In genomic region chr3:98225746-98226145, GRCm38 (mm10) we compare ENCODE assay signal across 29 mouse cellular contexts. TPM values are rescaled to one million over a fixed set of nuclear protein-coding genes. Genes with fewer than 3 reads are reported as not detected.
DNase-seq lines count a peak whose midpoint lies in the region; ATAC-seq and TF ChIP-seq lines count a peak whose summit lies in the region.
"Had no signal": no experiment of that assay in that cellular context is flagged by ENCODE, and none has a peak within 500 bp of the region (broad histone marks: within the 10 kb centered on the region; RNA-seq: fewer than 3 reads in every experiment).

No protein-coding gene starts in this region.

- H3K79me2 ChIP-seq in heart, adult 2 months (replicated peaks; ENCODE audit: control insufficient read depth, insufficient read depth, low read length), result no peaks in the 10 kb centered on the region

- H3K9me3 ChIP-seq in heart, embryonic 12.5 days (replicated peaks), result no peaks in the 10 kb centered on the region
- no peaks in the 10 kb centered on the region for H3K9me3 ChIP-seq in intestine, embryonic 14.5 days (ENCODE audit: control insufficient read depth, low read length)
- H3K9me3 ChIP-seq in intestine, postnatal 0 days (ENCODE audit: control insufficient read depth), result no peaks in the 10 kb centered on the region
- H3K9me3 ChIP-seq in lung, embryonic 14.5 days (ENCODE audit: low read depth, low read length), result no peaks in the 10 kb centered on the region
- H3K9me3 ChIP-seq: embryonic facial prominence, embryonic 13.5 days; hindbrain, embryonic 12.5 days; limb, embryonic 15.5 days; liver, embryonic 15.5 days; neural tube, embryonic 13.5 days had no signal

- intact Hi-C loops in heart, adult 2 months (cut with DNase I), result loop anchor here (5.0 to 10.0 kb wide), 2 partner anchors 48 to 181 kb away; no protein-coding TSS in a partner anchor

- TF ChIP-seq POLR2A in heart, adult 2 months (IDR thresholded peaks at IDR 0.05; ENCODE audit: insufficient read depth, low read depth, low read length), result no peak

- no peak overlapping the region for H3K9ac ChIP-seq in heart, embryonic 12.5 days
- H3K9ac ChIP-seq in heart, adult 2 months (ENCODE audit: low read depth, low read length), result no peak overlapping the region
- no peak overlapping the region for H3K9ac ChIP-seq in intestine, embryonic 14.5 days (ENCODE audit: low read length)
- no peak overlapping the region for H3K9ac ChIP-seq in intestine, postnatal 0 days (ENCODE audit: low read depth, low read length)
- H3K9ac ChIP-seq in lung, embryonic 14.5 days, result no peak overlapping the region
- H3K9ac ChIP-seq: embryonic facial prominence, embryonic 13.5 days; hindbrain, embryonic 12.5 days; limb, embryonic 15.5 days; liver, embryonic 15.5 days; neural tube, embryonic 13.5 days had no signal

- peak overlapping the region; percentile 52 for H3K27ac ChIP-seq in heart, embryonic 12.5 days (ENCODE audit: poor library complexity, severe bottlenecking)
- H3K27ac ChIP-seq in heart, adult 2 months, result no peak overlapping the region
- H3K27ac ChIP-seq in intestine, embryonic 14.5 days (ENCODE audit: low read depth), result peak overlapping the region; percentile 77; the same call in 1 of the 2 replicates
- H3K27ac ChIP-seq in intestine, postnatal 0 days (ENCODE audit: low read depth, low read length), result no peak overlapping the region
- H3K27ac ChIP-seq in lung, embryonic 14.5 days (ENCODE audit: low read depth), result 0 out of 2 replicates have a peak overlapping the region, but pooled peaks have one; percentile 0
- H3K27ac ChIP-seq: embryonic facial prominence, embryonic 13.5 days; hindbrain, embryonic 12.5 days; limb, embryonic 15.5 days; liver, embryonic 15.5 days; neural tube, embryonic 13.5 days had no signal

- DNase-seq in heart, adult 2 months, result no peak
- no peak for DNase-seq in intestine, embryonic 14.5 days (ENCODE audit: low spot score)
- no peak for DNase-seq in lung, embryonic 14.5 days
- DNase-seq in lung, postnatal 36 days, result no peak
- DNase-seq in adrenal gland, postnatal 14 days, result no peak
- DNase-seq: adrenal gland, postnatal 25 days; cerebellum, adult 11 months; cerebellum, postnatal 10 days; gastrocnemius, postnatal 36 days; midbrain, embryonic 14.5 days; right cerebral cortex, adult 18-20 months; thymus, adult 18-20 months; thymus, postnatal 4 days had no signal

- no peak overlapping the region for H3K4me3 ChIP-seq in heart, embryonic 12.5 days
- H3K4me3 ChIP-seq in heart, adult 2 months, result no peak overlapping the region
- no peak overlapping the region for H3K4me3 ChIP-seq in intestine, embryonic 14.5 days (ENCODE audit: low read depth, low read length)
- no peak overlapping the region for H3K4me3 ChIP-seq in intestine, postnatal 0 days (ENCODE audit: low read depth, low read length)
- H3K4me3 ChIP-seq in lung, embryonic 14.5 days (ENCODE audit: low read depth, low read length), result no peak overlapping the region
- H3K4me3 ChIP-seq: embryonic facial prominence, embryonic 13.5 days; hindbrain, embryonic 12.5 days; limb, embryonic 15.5 days; liver, embryonic 15.5 days; neural tube, embryonic 13.5 days had no signal

- H3K36me3 ChIP-seq in heart, embryonic 12.5 days, result no peaks in the 10 kb centered on the region
- no peaks in the 10 kb centered on the region for H3K36me3 ChIP-seq in heart, adult 2 months (ENCODE audit: control insufficient read depth, insufficient read depth, low read length)
- H3K36me3 ChIP-seq in intestine, embryonic 14.5 days (ENCODE audit: control insufficient read depth, insufficient read depth, low read length), result no peaks in the 10 kb centered on the region
- H3K36me3 ChIP-seq in intestine, postnatal 0 days (ENCODE audit: control insufficient read depth, insufficient read depth), result no peaks in the 10 kb centered on the region
- H3K36me3 ChIP-seq in lung, embryonic 14.5 days (ENCODE audit: insufficient read depth), result no peaks in the 10 kb centered on the region
- H3K36me3 ChIP-seq: embryonic facial prominence, embryonic 13.5 days; hindbrain, embryonic 12.5 days; limb, embryonic 15.5 days; liver, embryonic 15.5 days; neural tube, embryonic 13.5 days had no signal

- 0 out of 2 replicates have a peak, but pooled peaks cover 14% of the 10 kb centered on the region for H3K27me3 ChIP-seq in heart, embryonic 12.5 days (replicated peaks)
- H3K27me3 ChIP-seq in heart, adult 2 months (ENCODE audit: control insufficient read depth, insufficient read depth, low read length), result no peaks in the 10 kb centered on the region
- H3K27me3 ChIP-seq in intestine, embryonic 14.5 days (replicated peaks; ENCODE audit: control insufficient read depth, insufficient read depth, low read length), result no peaks in the 10 kb centered on the region; the same call in 1 of the 2 replicates
- no peaks in the 10 kb centered on the region for H3K27me3 ChIP-seq in intestine, postnatal 0 days (replicated peaks; ENCODE audit: control insufficient read depth, insufficient read depth, low read length)
- H3K27me3 ChIP-seq in lung, embryonic 14.5 days (ENCODE audit: insufficient read depth, low read length), result no peaks in the 10 kb centered on the region
- H3K27me3 ChIP-seq: embryonic facial prominence, embryonic 13.5 days; limb, embryonic 15.5 days; liver, embryonic 15.5 days; neural tube, embryonic 13.5 days had no signal

- TF ChIP-seq EP300 in heart, adult 2 months (IDR thresholded peaks at IDR 0.05; ENCODE audit: insufficient read depth, low read depth, low read length), result no peak

- ATAC-seq in heart, embryonic 12.5 days (ENCODE audit: insufficient number of reproducible peaks, low FRiP score), result peak; percentile 73
- peak; percentile 21; the same call in 1 of the 2 replicates for ATAC-seq in intestine, embryonic 14.5 days (replicated peaks; ENCODE audit: low FRiP score, low TSS enrichment, low read depth)
- no peak for ATAC-seq in intestine, postnatal 0 days
- ATAC-seq in lung, embryonic 14.5 days (ENCODE audit: insufficient read depth), result peak; percentile 21; the same call in 1 of the 2 replicates
- ATAC-seq: forebrain, embryonic 16.5 days; inflammation-experienced regulatory T-cells, adult 6 months; lung, postnatal 0 days had no signal

- 11% methylated on average over 2 of the region's 2 CpGs for WGBS in heart, embryonic 12.5 days
- WGBS in heart, adult 2 months, result 36% methylated on average over 2 of the region's 2 CpGs
- 21% methylated on average over 2 of the region's 2 CpGs for WGBS in intestine, embryonic 14.5 days
- 41% methylated on average over 2 of the region's 2 CpGs for WGBS in intestine, postnatal 0 days
- 19% methylated on average over 2 of the region's 2 CpGs for WGBS in lung, embryonic 14.5 days

- no peak overlapping the region for H3K4me2 ChIP-seq in heart, embryonic 12.5 days
- H3K4me2 ChIP-seq in intestine, embryonic 14.5 days (ENCODE audit: low read length), result no peak overlapping the region
- no peak overlapping the region for H3K4me2 ChIP-seq in intestine, postnatal 0 days (replicated peaks; ENCODE audit: low read depth)
- no peak overlapping the region for H3K4me2 ChIP-seq in lung, embryonic 14.5 days
- H3K4me2 ChIP-seq: embryonic facial prominence, embryonic 13.5 days; hindbrain, embryonic 12.5 days; limb, embryonic 15.5 days; liver, embryonic 15.5 days; neural tube, embryonic 13.5 days had no signal

- peaks cover 25% of the 10 kb centered on the region for H3K4me1 ChIP-seq in heart, embryonic 12.5 days (replicated peaks)
- H3K4me1 ChIP-seq in heart, adult 2 months (ENCODE audit: control insufficient read depth, insufficient read depth, low read length), result no peaks in the 10 kb centered on the region; the same call in 1 of the 2 replicates
- peaks cover 18% of the 10 kb centered on the region for H3K4me1 ChIP-seq in intestine, embryonic 14.5 days (replicated peaks; ENCODE audit: control insufficient read depth, insufficient read depth, low read length)
- H3K4me1 ChIP-seq in intestine, postnatal 0 days (replicated peaks; ENCODE audit: control insufficient read depth, insufficient read depth, low read length), result 0 out of 2 replicates have a peak, but pooled peaks cover 13% of the 10 kb centered on the region
- H3K4me1 ChIP-seq in lung, embryonic 14.5 days (ENCODE audit: insufficient read depth), result no peaks in the 10 kb centered on the region
- H3K4me1 ChIP-seq: limb, embryonic 15.5 days had no signal

- no peak for TF ChIP-seq CTCF in heart, adult 2 months (IDR thresholded peaks at IDR 0.05)
- no peak for TF ChIP-seq CTCF in intestine, postnatal 0 days (IDR thresholded peaks at IDR 0.05; ENCODE audit: low read depth)
- no peak for TF ChIP-seq CTCF in lung, embryonic 14.5 days (IDR thresholded peaks at IDR 0.05; ENCODE audit: low read depth)

RNA-seq across cellular contexts. Expression of gene Reg4, which starts 3.8 kb away (rescaled TPM):
- not detected in 2 replicates for polyA plus RNA-seq in heart, embryonic 12.5 days (2016; fragmentation: Nextera tagmentation; extraction: Ambion mirVana)
- not detected for total RNA-seq in heart, adult 2 months (2021)
- not detected in 2 replicates for polyA plus RNA-seq in heart, adult 2 months (2012; rRNA removed)
- polyA plus RNA-seq in intestine, embryonic 14.5 days (2014; fragmentation: Nextera tagmentation; extraction: Ambion mirVana), result 3.9 and 4.9 TPM in 2 replicates
- polyA plus RNA-seq in intestine, postnatal 0 days (2015; fragmentation: Nextera tagmentation; extraction: Ambion mirVana), result 90.6 and 144 TPM in 2 replicates
- polyA plus RNA-seq in lung, embryonic 14.5 days (2014; fragmentation: Nextera tagmentation; extraction: Ambion mirVana), result not detected in 2 replicates
- not detected in 2 replicates for total RNA-seq in adrenal gland, postnatal 14 days (2021)
- total RNA-seq: adrenal gland, postnatal 25 days; CH12.LX; gastrocnemius, postnatal 36 days; layer of hippocampus, adult 18-20 months; layer of hippocampus, postnatal 25 days; left cerebral cortex, postnatal 10 days; megakaryocyte progenitor cell, adult 5-6 weeks; MEL had no signal
- polyA plus RNA-seq: embryonic facial prominence, embryonic 13.5 days; forebrain, embryonic 16.5 days; hindbrain, embryonic 12.5 days; inflammation-experienced regulatory T-cells, adult 6 months; limb, embryonic 15.5 days; liver, embryonic 15.5 days; lung, postnatal 0 days; midbrain, embryonic 14.5 days; neural tube, embryonic 13.5 days had no signal

RNA-seq across cellular contexts. Expression of gene Hmgcs2, which starts 54.5 kb away (rescaled TPM):
- 10.0 and 10.7 TPM in 2 replicates for polyA plus RNA-seq in heart, embryonic 12.5 days (2016; fragmentation: Nextera tagmentation; extraction: Ambion mirVana)
- 10 to 100 TPM in 1 of 2 experiments, 1 to 10 TPM in 1; 9.4 to 12.9 TPM for total RNA-seq in heart, adult 2 months (2021)
- 8.1 and 9.9 TPM in 2 replicates for polyA plus RNA-seq in heart, adult 2 months (2012; rRNA removed)
- 23.1 and 32.1 TPM in 2 replicates for polyA plus RNA-seq in intestine, embryonic 14.5 days (2014; fragmentation: Nextera tagmentation; extraction: Ambion mirVana)
- 649 and 754 TPM in 2 replicates for polyA plus RNA-seq in intestine, postnatal 0 days (2015; fragmentation: Nextera tagmentation; extraction: Ambion mirVana)
- polyA plus RNA-seq in lung, embryonic 14.5 days (2014; fragmentation: Nextera tagmentation; extraction: Ambion mirVana), result 1.2 and 1.6 TPM in 2 replicates
- 33.0 and 171 TPM in 2 replicates for total RNA-seq in adrenal gland, postnatal 14 days (2021)
- total RNA-seq: CH12.LX had no signal
- polyA plus RNA-seq: inflammation-experienced regulatory T-cells, adult 6 months had no signal

Comparison
In these comparisons a context has a peak if more than half of its experiments do, and no peak if none do; other contexts are left out.
1. H3K27ac ChIP-seq: peak in heart, embryonic 12.5 days (single experiment), intestine, embryonic 14.5 days (single experiment) and lung, embryonic 14.5 days (single experiment); none in heart, adult 2 months (single experiment) and intestine, postnatal 0 days (single experiment).
2. RNA of gene Reg4, which starts 3.8 kb away (polyA plus RNA-seq): 90.6 to 144 TPM in intestine, postnatal 0 days; 3.9 to 4.9 TPM in intestine, embryonic 14.5 days, not detected in heart, embryonic 12.5 days, not detected in heart, adult 2 months and not detected in lung, embryonic 14.5 days; every median in the first group is over 10 times any median in the second.
3. RNA of gene Hmgcs2, which starts 54.5 kb away (polyA plus RNA-seq): 649 to 754 TPM in intestine, postnatal 0 days; 23.1 to 32.1 TPM in intestine, embryonic 14.5 days, 10.0 to 10.7 TPM in heart, embryonic 12.5 days, 8.1 to 9.9 TPM in heart, adult 2 months and 1.2 to 1.6 TPM in lung, embryonic 14.5 days; every median in the first group is over 10 times any median in the second.